11 mouse cellular contexts compared by ENCODE assay signal in genomic region chr12:75663646-75664515, GRCm38 (mm10). TPM values are rescaled to one million over a fixed set of nuclear protein-coding genes. Genes with fewer than 3 reads are reported as not detected.
A peak's percentile ranks its signal among the peaks of the same experiment; 100 is the strongest.
DNase-seq lines count a peak whose midpoint lies in the region; ATAC-seq and TF ChIP-seq lines count a peak whose summit lies in the region.
"Had no signal": no experiment of that assay in that cellular context is flagged by ENCODE, and none has a peak within 500 bp of the region (broad histone marks: within the 10 kb centered on the region; RNA-seq: fewer than 3 reads in every experiment).

No protein-coding gene starts in this region.

- H3K9ac ChIP-seq in ES-E14 (ENCODE audit: insufficient read depth, low read depth, low read length, poor library complexity, severe bottlenecking), result no peak overlapping the region
- H3K9ac ChIP-seq in intestine, embryonic 16.5 days (ENCODE audit: low read depth, low read length), result no peak overlapping the region

- H3K27ac ChIP-seq in ES-E14 (ENCODE audit: insufficient read depth, low read depth, low read length, poor library complexity, severe bottlenecking), result no peak overlapping the region
- no peak overlapping the region for H3K27ac ChIP-seq in intestine, embryonic 16.5 days (ENCODE audit: low read length)
- H3K27ac ChIP-seq: midbrain, embryonic 10.5 days had no signal

- ATAC-seq in intestine, embryonic 16.5 days, result peak; percentile 73
- ATAC-seq in activated CD4-positive, CD25-positive, alpha-beta regulatory T cell, adult 4 months, result no peak

- H3K4me1 ChIP-seq in ES-E14 (ENCODE audit: control insufficient read depth in 2 of 2, insufficient read depth in 2 of 2, low read length in 2 of 2, poor library complexity in 1 of 2), result peaks cover 0 to 7% of the 10 kb centered on the region in 2 experiments; a peak in 1 of 4 replicates
- peaks cover 2% of the 10 kb centered on the region; the same call in 1 of the 2 replicates for H3K4me1 ChIP-seq in intestine, embryonic 16.5 days (ENCODE audit: control insufficient read depth, insufficient read depth, low read length)

- no peak overlapping the region for H3K4me3 ChIP-seq in ES-E14 (ENCODE audit: insufficient read depth in 1 of 2, low read depth in 1 of 2, low read length in 2 of 2, poor library complexity in 1 of 2, severe bottlenecking in 1 of 2)
- no peak overlapping the region for H3K4me3 ChIP-seq in intestine, embryonic 16.5 days (ENCODE audit: low read length)
- H3K4me3 ChIP-seq: midbrain, embryonic 10.5 days had no signal

- H3K9me3 ChIP-seq in ES-E14 (ENCODE audit: control insufficient read depth, insufficient read depth, low read depth, low read length), result no peaks in the 10 kb centered on the region
- H3K9me3 ChIP-seq in intestine, embryonic 16.5 days (ENCODE audit: control insufficient read depth, low read length), result no peaks in the 10 kb centered on the region
- H3K9me3 ChIP-seq: midbrain, embryonic 10.5 days had no signal

- no peaks in the 10 kb centered on the region for H3K27me3 ChIP-seq in intestine, embryonic 16.5 days (replicated peaks; ENCODE audit: control insufficient read depth, insufficient read depth, low read length)

- no peak overlapping the region for H3K4me2 ChIP-seq in intestine, embryonic 16.5 days (ENCODE audit: low read depth, low read length)

- peaks cover 2% of the 10 kb centered on the region for H3K36me3 ChIP-seq in ES-E14 (ENCODE audit: control insufficient read depth, insufficient read depth, low read length, poor library complexity, severe bottlenecking)
- no peaks in the 10 kb centered on the region for H3K36me3 ChIP-seq in intestine, embryonic 16.5 days (ENCODE audit: control insufficient read depth, insufficient read depth, low read length)

- in situ Hi-C loops in ES-E14 (cut with MboI; ENCODE audit: low sequenced_read_pairs in 2 of 2, unreplicated experiment in 2 of 2), result no loop called here

- WGBS in intestine, embryonic 16.5 days, result 49% methylated on average over 13 of the region's 13 CpGs

- DNase-seq in adrenal gland, adult 2 months, result peak; percentile 54
- DNase-seq in adrenal gland, postnatal 4 days (ENCODE audit: low spot score in 2 of 2), result no peak
- DNase-seq in ES-E14 (ENCODE audit: low read depth, low spot score), result no peak
- DNase-seq in kidney, postnatal 36 days, result peak; percentile 74 to 78
- no peak for DNase-seq in gastrocnemius, postnatal 4 days (ENCODE audit: low spot score in 2 of 2)
- DNase-seq in lung, postnatal 10 days, result no peak
- DNase-seq: layer of hippocampus, postnatal 36 days; thymus, adult 2 months had no signal

TF ChIP-seq in ES-E14, 5 proteins besides CTCF, POLR2A, EP300 and RAD21:
- no peak for TF ChIP-seq MAFK (IDR thresholded peaks at IDR 0.05; ENCODE audit: insufficient read depth, low read depth, low read length)
- TF ChIP-seq ZNF384 (IDR thresholded peaks at IDR 0.05; ENCODE audit: low read depth, low read length), result 0 out of 2 replicates have a peak, but pooled peaks have one; percentile 39
TF ChIP-seq in ES-E14: peak in this region for 1.

RNA-seq across cellular contexts. Expression of gene Wdr89, which starts 5.5 kb away (rescaled TPM):
- 1 to 10 TPM; 3.2 to 4.9 TPM for total RNA-seq in adrenal gland, adult 2 months (2021)
- 1.5 and 2.0 TPM in 2 replicates for polyA plus RNA-seq in adrenal gland, adult 2 months (2012; rRNA removed)
- total RNA-seq in adrenal gland, postnatal 4 days (2021), result 1 to 10 TPM; 7.8 to 8.5 TPM
- total RNA-seq in ES-E14 (2012; rRNA removed), result 24.8 and 29.8 TPM in 2 replicates
- polyA plus RNA-seq in intestine, embryonic 16.5 days (2015; fragmentation: Nextera tagmentation; extraction: Ambion mirVana), result 8.5 and 9.3 TPM in 2 replicates
- 1 to 10 TPM; 3.6 to 3.9 TPM for total RNA-seq in gastrocnemius, postnatal 4 days (2021)
- polyA plus RNA-seq in activated CD4-positive, CD25-positive, alpha-beta regulatory T cell, adult 4 months (2017; shearing (Covaris generic)), result 10 to 100 TPM; 17.3 to 24.7 TPM

Comparison
In these comparisons a context has a peak if more than half of its experiments do, and no peak if none do; other contexts are left out.
1. DNase-seq: peak in adrenal gland, adult 2 months (single experiment) and kidney, postnatal 36 days (2 of 2); none in adrenal gland, postnatal 4 days (0 of 2), ES-E14 (single experiment), gastrocnemius, postnatal 4 days (0 of 2) and lung, postnatal 10 days (single experiment).